Mouse (Mus musculus) C2C12 (cell line): ENCODE data around the gene Rfxank.

Experiments
- CTCF ChIP-seq: IDR thresholded peaks from one replicate; pipeline ENCODE4 v1.5.1; 2011; ENCODE audit not compliant: control insufficient read depth, insufficient read depth, insufficient read length
- MAX ChIP-seq: IDR thresholded peaks from one replicate; pipeline ENCODE4 v1.6.1; 2011; ENCODE audit warnings: mild to moderate bottlenecking, control low read depth
- MYOD1 ChIP-seq: IDR thresholded peaks from one replicate; pipeline ENCODE4 v1.6.1; 2011; ENCODE audit warnings: low read depth; ENCODE audit not compliant: control insufficient read depth, insufficient read length
- USF1 ChIP-seq: IDR thresholded peaks from one replicate; pipeline ENCODE4 v1.6.1; 2011; ENCODE audit warnings: low read depth, mild to moderate bottlenecking, control low read depth, moderate library complexity

DNA sequence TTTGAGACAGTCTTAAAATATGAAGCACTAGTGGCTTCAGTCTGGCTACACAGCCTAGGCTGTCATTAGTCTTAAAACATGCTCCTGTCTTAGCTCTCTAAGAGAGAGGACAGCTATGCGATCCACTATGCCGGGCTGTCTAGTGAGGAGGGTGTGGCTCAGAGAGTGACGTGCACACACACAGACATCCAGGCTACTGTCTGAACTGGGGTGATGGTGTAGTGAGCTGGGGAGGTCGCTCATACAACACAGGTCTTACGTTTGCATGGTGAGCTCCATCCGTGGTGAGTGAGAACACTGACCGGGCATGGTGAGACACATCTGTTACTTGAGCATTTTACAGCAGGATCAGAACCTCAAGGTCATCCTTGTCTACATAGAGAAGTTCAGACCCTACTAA is 32.3 kb upstream of the Rfxank start:
- no peak for TF ChIP-seq CTCF
- TF ChIP-seq USF1, result no peak
- no peak for TF ChIP-seq MYOD1
- no peak for TF ChIP-seq MAX
